Mouse (Mus musculus): ENCODE data around the gene Macrod1. TPM values are rescaled to one million over a fixed set of nuclear protein-coding genes. Genes with fewer than 3 reads are reported as not detected.

Gene Macrod1
- polyA plus RNA-seq, 1 experiment, result 6.2 TPM

DNA sequence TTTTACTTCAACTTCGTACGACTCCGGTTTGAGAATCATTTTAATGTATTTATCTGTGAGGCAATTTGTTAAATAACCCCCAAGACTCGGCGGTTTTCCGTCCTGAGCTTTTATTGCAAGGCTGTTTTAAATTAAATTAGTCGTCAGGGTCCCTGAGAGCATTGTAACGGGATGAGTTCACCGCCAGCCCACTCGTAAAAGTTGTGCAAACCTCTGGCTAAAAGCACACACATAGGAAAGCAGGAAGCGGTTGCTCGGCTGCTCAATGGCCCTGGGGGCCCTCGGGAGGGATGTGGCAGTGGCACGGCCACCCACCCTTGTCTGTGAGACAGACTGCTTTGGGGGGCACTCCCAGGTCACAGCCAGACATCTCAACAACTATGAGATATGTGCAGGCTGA is 81.7 kb downstream of the Macrod1 start:
- Histone ChIP-seq H3K27ac (ENCODE audit: control insufficient read depth, insufficient read depth, low read depth, low read length, poor library complexity) (no peak overlapping the region), H3K4me3 (replicated peaks; ENCODE audit: control insufficient read depth, low read depth, low read length) (no peak overlapping the region), H3K4me1 (ENCODE audit: control insufficient read depth, insufficient read depth, low read length) (no peaks in the 10 kb centered on the region; the same call in 1 of the 2 replicates)
- TF ChIP-seq POLR2A (IDR thresholded peaks at IDR 0.05; ENCODE audit: borderline replicate concordance, control insufficient read depth, low read depth, low read length) (no peak), CTCF (IDR thresholded peaks at IDR 0.05; ENCODE audit: control insufficient read depth, insufficient read depth, low read length) (no peak)
- WGBS, result 55% methylated on average over 14 of the region's 14 CpGs

DNA sequence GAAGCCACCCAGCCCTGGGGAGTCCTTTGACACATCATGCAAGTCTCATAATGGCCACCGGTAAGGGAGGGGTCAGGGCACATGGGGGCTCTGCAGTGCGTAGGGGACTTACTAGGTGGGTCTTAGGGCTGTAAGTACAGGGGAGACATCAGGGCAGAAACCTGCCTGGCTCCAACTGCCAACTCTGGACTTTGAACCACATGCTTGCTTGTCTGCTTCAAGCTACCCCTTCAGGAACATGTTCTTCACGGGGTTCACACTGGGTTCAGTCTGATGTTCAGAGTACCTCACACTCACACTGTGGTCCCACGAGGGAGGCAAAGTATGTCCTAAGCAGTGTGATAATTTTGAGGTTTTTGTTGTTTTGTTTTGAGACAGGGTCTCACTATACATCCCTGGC is 82.7 kb downstream of the Macrod1 start:
- H3K4me3 ChIP-seq (replicated peaks; ENCODE audit: control insufficient read depth, low read depth, low read length), result no peak overlapping the region
- TF ChIP-seq CTCF (IDR thresholded peaks at IDR 0.05; ENCODE audit: control insufficient read depth, insufficient read depth, low read length) (no peak), POLR2A (IDR thresholded peaks at IDR 0.05; ENCODE audit: borderline replicate concordance, control insufficient read depth, low read depth, low read length) (no peak)
- H3K27ac ChIP-seq (ENCODE audit: control insufficient read depth, insufficient read depth, low read depth, low read length, poor library complexity), result no peak overlapping the region
- WGBS, result 72% methylated on average over 4 of the region's 4 CpGs
- peaks cover 1% of the 10 kb centered on the region; the same call in 1 of the 2 replicates for H3K4me1 ChIP-seq (ENCODE audit: control insufficient read depth, insufficient read depth, low read length)

DNA sequence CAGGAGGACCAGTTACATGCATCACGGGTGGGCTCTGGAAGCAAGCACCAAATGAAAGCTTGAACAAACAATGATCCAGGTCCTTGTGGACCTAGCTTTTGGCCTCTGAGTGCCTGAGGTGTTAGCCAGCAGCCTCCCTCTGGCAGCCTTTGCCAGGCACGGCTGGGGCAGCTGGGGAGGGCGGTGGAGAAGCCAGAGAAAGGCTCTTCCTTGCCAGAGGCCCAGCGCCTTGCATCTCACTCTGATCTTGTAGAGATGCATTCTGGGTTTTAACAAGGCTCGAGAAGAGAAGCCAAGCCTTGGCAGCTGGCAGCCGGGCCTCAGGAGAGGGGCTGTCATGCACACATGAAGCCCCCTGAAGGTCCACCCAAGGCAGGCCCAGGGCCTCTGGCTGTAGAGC is 83.8 kb downstream of the Macrod1 start:
- TF ChIP-seq CTCF (IDR thresholded peaks at IDR 0.05; ENCODE audit: control insufficient read depth, insufficient read depth, low read length), result no peak
- TF ChIP-seq POLR2A (IDR thresholded peaks at IDR 0.05; ENCODE audit: borderline replicate concordance, control insufficient read depth, low read depth, low read length), result no peak
- no peak overlapping the region for H3K4me3 ChIP-seq (replicated peaks; ENCODE audit: control insufficient read depth, low read depth, low read length)
- peaks cover 1% of the 10 kb centered on the region; the same call in 1 of the 2 replicates for H3K4me1 ChIP-seq (ENCODE audit: control insufficient read depth, insufficient read depth, low read length)
- no peak overlapping the region for H3K27ac ChIP-seq (ENCODE audit: control insufficient read depth, insufficient read depth, low read depth, low read length, poor library complexity)
- WGBS, result 80% methylated on average over 6 of the region's 6 CpGs

DNA sequence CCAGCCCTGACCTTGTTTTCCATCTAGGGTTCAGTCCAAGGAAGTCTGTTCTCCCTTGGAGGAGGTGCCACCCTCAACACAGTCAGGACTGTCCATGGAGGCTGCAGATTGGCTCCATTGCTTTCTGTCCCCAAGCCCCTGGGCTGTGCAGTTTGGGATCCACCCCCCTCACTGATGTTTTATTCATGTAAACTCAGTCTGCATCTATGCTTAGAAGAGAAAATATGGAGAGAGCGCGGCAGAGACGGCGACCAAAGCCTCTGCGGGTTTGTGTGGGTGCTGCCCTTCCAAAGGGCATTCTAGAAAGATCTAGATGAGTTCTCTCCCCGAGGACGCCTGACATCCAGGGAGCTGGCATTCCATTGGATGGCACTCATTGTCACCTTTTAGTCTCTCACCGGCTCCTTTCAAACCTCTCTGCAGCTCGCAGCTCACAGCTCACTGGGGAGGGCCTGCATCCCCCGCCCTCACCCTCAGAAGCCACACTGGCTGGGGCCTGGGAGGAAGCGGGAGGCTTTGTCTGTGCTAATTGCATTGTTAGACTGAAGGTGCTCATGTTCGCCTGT is 84.3 kb downstream of the Macrod1 start:
- no peak overlapping the region for H3K27ac ChIP-seq (ENCODE audit: control insufficient read depth, insufficient read depth, low read depth, low read length, poor library complexity)
- WGBS, result 77% methylated on average over 12 of the region's 12 CpGs
- peaks cover 1% of the 10 kb centered on the region; the same call in 1 of the 2 replicates for H3K4me1 ChIP-seq (ENCODE audit: control insufficient read depth, insufficient read depth, low read length)
- TF ChIP-seq POLR2A (IDR thresholded peaks at IDR 0.05; ENCODE audit: borderline replicate concordance, control insufficient read depth, low read depth, low read length), result no peak
- TF ChIP-seq CTCF (IDR thresholded peaks at IDR 0.05; ENCODE audit: control insufficient read depth, insufficient read depth, low read length), result no peak
- no peak overlapping the region for H3K4me3 ChIP-seq (replicated peaks; ENCODE audit: control insufficient read depth, low read depth, low read length)

DNA sequence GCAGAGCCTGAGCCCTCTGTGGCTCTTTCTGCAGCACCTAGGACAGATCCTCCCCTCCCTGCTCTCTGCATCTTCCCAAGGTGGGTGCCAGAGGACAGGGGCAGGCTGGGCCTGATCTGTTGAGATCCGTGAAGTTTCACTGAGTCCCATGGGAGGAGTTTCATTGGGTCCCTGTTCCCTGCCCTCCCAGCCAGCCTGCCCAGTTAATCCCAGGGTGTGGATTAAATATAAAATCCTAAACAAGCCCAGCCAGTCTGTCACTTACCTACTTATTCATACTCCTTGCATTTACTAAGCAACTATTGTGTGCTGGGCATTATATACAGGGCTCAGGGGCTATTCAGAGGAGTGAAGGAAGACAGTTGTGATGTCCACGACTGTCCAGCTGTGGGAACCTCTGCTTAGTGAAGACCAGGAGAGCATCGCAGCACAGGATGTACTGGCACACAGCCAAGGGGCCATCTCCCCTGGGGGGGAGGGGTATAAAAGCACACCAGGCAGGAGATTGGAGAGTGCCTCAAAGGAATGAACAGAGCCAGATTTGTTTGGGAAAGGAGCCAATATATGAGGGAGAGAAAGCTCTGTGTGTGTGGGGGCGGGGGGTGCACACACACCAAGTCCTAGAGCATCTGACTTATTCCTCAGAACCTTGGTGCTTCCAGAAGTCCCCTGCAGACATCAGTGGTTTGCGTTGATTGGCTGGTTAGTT is 85.8 kb downstream of the Macrod1 start:
- Histone ChIP-seq H3K4me1 (ENCODE audit: control insufficient read depth, insufficient read depth, low read length) (peaks cover 1% of the 10 kb centered on the region; the same call in 1 of the 2 replicates), H3K4me3 (replicated peaks; ENCODE audit: control insufficient read depth, low read depth, low read length) (no peak overlapping the region), H3K27ac (ENCODE audit: control insufficient read depth, insufficient read depth, low read depth, low read length, poor library complexity) (no peak overlapping the region)
- no peak for TF ChIP-seq POLR2A (IDR thresholded peaks at IDR 0.05; ENCODE audit: borderline replicate concordance, control insufficient read depth, low read depth, low read length)
- TF ChIP-seq CTCF (IDR thresholded peaks at IDR 0.05; ENCODE audit: control insufficient read depth, insufficient read depth, low read length), result no peak
- 80% methylated on average over 5 of the region's 5 CpGs for WGBS

DNA sequence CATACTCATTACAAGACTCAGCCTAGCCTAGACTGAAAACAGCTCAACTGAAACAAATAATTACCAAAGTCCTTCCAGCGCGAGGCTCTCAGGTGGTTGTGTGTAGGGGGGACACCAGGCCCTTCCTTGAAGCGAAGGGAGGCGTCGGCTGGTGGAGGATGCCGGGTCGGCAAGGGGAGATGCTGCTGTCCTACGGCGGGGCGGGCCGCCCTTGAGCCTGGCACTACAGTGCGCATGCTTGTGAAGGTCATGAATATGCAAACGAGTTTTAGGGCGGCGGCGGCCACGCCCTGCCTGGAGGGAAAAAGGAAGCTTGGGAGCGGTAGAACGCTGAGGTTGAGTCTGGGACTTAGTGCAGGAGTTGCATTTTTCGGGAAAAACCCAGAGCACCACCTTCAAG is 87.2 kb downstream of the Macrod1 start:
- TF ChIP-seq CTCF (IDR thresholded peaks at IDR 0.05; ENCODE audit: control insufficient read depth, insufficient read depth, low read length) (no peak), POLR2A (IDR thresholded peaks at IDR 0.05; ENCODE audit: borderline replicate concordance, control insufficient read depth, low read depth, low read length) (no peak)
- peak overlapping the region; percentile 47 for H3K4me3 ChIP-seq (replicated peaks; ENCODE audit: control insufficient read depth, low read depth, low read length)
- H3K4me1 ChIP-seq (ENCODE audit: control insufficient read depth, insufficient read depth, low read length), result peaks cover 1% of the 10 kb centered on the region; the same call in 1 of the 2 replicates
- WGBS, result 2% methylated on average over 20 of the region's 20 CpGs
- no peak overlapping the region for H3K27ac ChIP-seq (ENCODE audit: control insufficient read depth, insufficient read depth, low read depth, low read length, poor library complexity)

DNA sequence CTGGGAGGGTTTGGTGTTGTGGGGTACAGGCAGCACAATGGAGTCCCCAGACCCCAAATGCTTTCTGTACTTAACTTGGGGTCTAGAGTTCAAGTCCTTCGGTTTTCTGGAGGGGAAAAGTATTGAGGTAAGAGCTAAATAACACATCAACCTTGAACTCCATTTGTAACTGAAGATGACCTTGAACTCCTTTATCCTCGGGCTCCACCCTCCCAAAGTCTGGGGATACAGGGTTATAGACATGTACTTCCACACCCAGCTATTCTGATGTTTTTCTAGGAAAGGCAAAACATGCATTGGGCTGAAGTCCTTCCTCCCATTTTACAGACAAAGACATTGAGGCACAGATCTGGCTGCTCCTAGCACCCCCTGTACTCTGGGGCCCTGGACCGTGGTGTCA is 87.8 kb downstream of the Macrod1 start:
- Histone ChIP-seq H3K27ac (ENCODE audit: control insufficient read depth, insufficient read depth, low read depth, low read length, poor library complexity) (no peak overlapping the region), H3K4me3 (replicated peaks; ENCODE audit: control insufficient read depth, low read depth, low read length) (no peak overlapping the region), H3K4me1 (ENCODE audit: control insufficient read depth, insufficient read depth, low read length) (peaks cover 1% of the 10 kb centered on the region; the same call in 1 of the 2 replicates)
- WGBS, result 70% methylated on average over 3 of the region's 3 CpGs
- TF ChIP-seq CTCF (IDR thresholded peaks at IDR 0.05; ENCODE audit: control insufficient read depth, insufficient read depth, low read length) (no peak), POLR2A (IDR thresholded peaks at IDR 0.05; ENCODE audit: borderline replicate concordance, control insufficient read depth, low read depth, low read length) (no peak)

DNA sequence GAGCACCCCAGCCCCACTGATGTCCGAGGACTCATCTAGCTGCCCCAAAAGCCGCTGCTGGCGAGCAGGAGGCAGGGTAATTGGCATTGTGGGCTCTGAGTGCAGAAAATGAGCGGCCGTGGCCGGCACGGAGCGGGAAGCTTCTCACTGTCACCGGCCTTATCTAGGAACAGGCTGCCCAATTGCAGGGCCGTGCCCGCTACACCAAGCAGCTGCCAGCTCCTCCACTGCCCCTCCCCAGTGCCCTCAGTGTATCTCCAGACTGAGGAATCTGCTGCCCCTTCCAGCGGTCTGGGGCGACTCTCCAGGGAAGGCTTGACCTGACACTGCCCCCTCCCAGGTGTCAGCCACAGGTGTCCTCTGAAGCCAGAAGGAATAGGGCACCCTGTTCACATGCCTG is 89.8 kb downstream of the Macrod1 start:
- peaks cover 1% of the 10 kb centered on the region; the same call in 1 of the 2 replicates for H3K4me1 ChIP-seq (ENCODE audit: control insufficient read depth, insufficient read depth, low read length)
- WGBS, result 74% methylated on average over 13 of the region's 13 CpGs
- H3K4me3 ChIP-seq (replicated peaks; ENCODE audit: control insufficient read depth, low read depth, low read length), result no peak overlapping the region
- TF ChIP-seq POLR2A (IDR thresholded peaks at IDR 0.05; ENCODE audit: borderline replicate concordance, control insufficient read depth, low read depth, low read length) (no peak), CTCF (IDR thresholded peaks at IDR 0.05; ENCODE audit: control insufficient read depth, insufficient read depth, low read length) (no peak)
- H3K27ac ChIP-seq (ENCODE audit: control insufficient read depth, insufficient read depth, low read depth, low read length, poor library complexity), result no peak overlapping the region
